In genomic region chr16:17168049-17168448, GRCm38 (mm10) we compare ENCODE assay signal across 28 mouse cellular contexts. TPM values are rescaled to one million over a fixed set of nuclear protein-coding genes. Genes with fewer than 3 reads are reported as not detected.
A peak's percentile ranks its signal among the peaks of the same experiment; 100 is the strongest.
DNase-seq lines count a peak whose midpoint lies in the region; ATAC-seq and TF ChIP-seq lines count a peak whose summit lies in the region.
"Had no signal": no experiment of that assay in that cellular context is flagged by ENCODE, and none has a peak within 500 bp of the region (broad histone marks: within the 10 kb centered on the region; RNA-seq: fewer than 3 reads in every experiment).

No protein-coding gene starts in this region.

- H3K9ac ChIP-seq in intestine, embryonic 16.5 days (ENCODE audit: low read depth, low read length), result no peak overlapping the region
- no peak overlapping the region for H3K9ac ChIP-seq in intestine, embryonic 15.5 days
- no peak overlapping the region for H3K9ac ChIP-seq in lung, embryonic 16.5 days (ENCODE audit: low read length)
- H3K9ac ChIP-seq in stomach, postnatal 0 days (ENCODE audit: low read length), result no peak overlapping the region
- H3K9ac ChIP-seq: embryonic facial prominence, embryonic 13.5 days; forebrain, embryonic 12.5 days; forebrain, embryonic 15.5 days; heart, embryonic 12.5 days; heart, embryonic 15.5 days; hindbrain, embryonic 13.5 days had no signal

- no peak for ATAC-seq in intestine, embryonic 16.5 days
- ATAC-seq in intestine, embryonic 15.5 days, result no peak
- peak; percentile 76; the same call in 1 of the 2 replicates for ATAC-seq in lung, embryonic 16.5 days (ENCODE audit: low read depth)
- ATAC-seq in stomach, postnatal 0 days (ENCODE audit: low FRiP score, low TSS enrichment), result no peak; the same call in 1 of the 2 replicates
- ATAC-seq: activated CD4-positive, CD25-positive, alpha-beta regulatory T cell, adult 4 months; forebrain, embryonic 15.5 days had no signal

- no peak overlapping the region for H3K4me2 ChIP-seq in intestine, embryonic 16.5 days (ENCODE audit: low read depth, low read length)
- no peak overlapping the region for H3K4me2 ChIP-seq in intestine, embryonic 15.5 days (replicated peaks)
- H3K4me2 ChIP-seq in lung, embryonic 16.5 days (ENCODE audit: low read depth, low read length), result no peak overlapping the region
- no peak overlapping the region for H3K4me2 ChIP-seq in stomach, postnatal 0 days (replicated peaks; ENCODE audit: low read depth)
- H3K4me2 ChIP-seq: embryonic facial prominence, embryonic 13.5 days; forebrain, embryonic 12.5 days; forebrain, embryonic 15.5 days; heart, embryonic 12.5 days; heart, embryonic 15.5 days; hindbrain, embryonic 13.5 days had no signal

- H3K27me3 ChIP-seq in intestine, embryonic 16.5 days (replicated peaks; ENCODE audit: control insufficient read depth, insufficient read depth, low read length), result no peaks in the 10 kb centered on the region
- H3K27me3 ChIP-seq in intestine, embryonic 15.5 days (replicated peaks), result no peaks in the 10 kb centered on the region
- no peaks in the 10 kb centered on the region for H3K27me3 ChIP-seq in lung, embryonic 16.5 days (ENCODE audit: control insufficient read depth, insufficient read depth, low read depth, low read length)
- H3K27me3 ChIP-seq in stomach, postnatal 0 days (ENCODE audit: control insufficient read depth, insufficient read depth, low read length), result no peaks in the 10 kb centered on the region
- H3K27me3 ChIP-seq: embryonic facial prominence, embryonic 13.5 days; forebrain, embryonic 12.5 days; forebrain, embryonic 15.5 days; heart, embryonic 12.5 days; heart, embryonic 15.5 days; hindbrain, embryonic 13.5 days had no signal

- peaks cover 12% of the 10 kb centered on the region for H3K36me3 ChIP-seq in intestine, embryonic 16.5 days (ENCODE audit: control insufficient read depth, insufficient read depth, low read length)
- peaks cover 18% of the 10 kb centered on the region for H3K36me3 ChIP-seq in intestine, embryonic 15.5 days
- peaks cover 26% of the 10 kb centered on the region for H3K36me3 ChIP-seq in lung, embryonic 16.5 days (ENCODE audit: control insufficient read depth, insufficient read depth, low read length)
- peaks cover 4% of the 10 kb centered on the region; the same call in 1 of the 2 replicates for H3K36me3 ChIP-seq in stomach, postnatal 0 days (ENCODE audit: control insufficient read depth, insufficient read depth, low read length)

- peaks cover 12% of the 10 kb centered on the region for H3K4me1 ChIP-seq in intestine, embryonic 16.5 days (ENCODE audit: control insufficient read depth, insufficient read depth, low read length)
- no peaks in the 10 kb centered on the region for H3K4me1 ChIP-seq in intestine, embryonic 15.5 days (replicated peaks)
- 0 out of 2 replicates have a peak, but pooled peaks cover 3% of the 10 kb centered on the region for H3K4me1 ChIP-seq in lung, embryonic 16.5 days (replicated peaks; ENCODE audit: control insufficient read depth, insufficient read depth, low read length)
- no peaks in the 10 kb centered on the region for H3K4me1 ChIP-seq in stomach, postnatal 0 days (replicated peaks; ENCODE audit: control insufficient read depth, insufficient read depth)
- H3K4me1 ChIP-seq: embryonic facial prominence, embryonic 10.5 days; embryonic facial prominence, embryonic 13.5 days; forebrain, embryonic 12.5 days; forebrain, embryonic 15.5 days; heart, embryonic 12.5 days; heart, embryonic 15.5 days; hindbrain, embryonic 10.5 days; hindbrain, embryonic 13.5 days had no signal

- DNase-seq in lung, postnatal 10 days, result no peak
- peak; percentile 10 for DNase-seq in lung, postnatal 14 days
- peak; percentile 45 for DNase-seq in stomach, postnatal 0 days (ENCODE audit: low spot score)
- DNase-seq in urinary bladder, postnatal 25 days (ENCODE audit: low spot score), result no peak
- no peak for DNase-seq in adrenal gland, adult 8-10 months
- DNase-seq: adrenal gland, postnatal 10 days; cerebellum, adult 11-12 months; cerebellum, adult 8-10 months; cerebellum, postnatal 10 days; cerebellum, postnatal 36 days; embryo, embryonic 11 days; gastrocnemius, postnatal 25 days; heart, adult 18-20 months; heart, postnatal 10 days; heart, postnatal 36 days had no signal

- WGBS in intestine, embryonic 16.5 days, result 72% methylated on average over 5 of the region's 5 CpGs
- 79% methylated on average over 5 of the region's 5 CpGs for WGBS in intestine, embryonic 15.5 days
- 57% methylated on average over 5 of the region's 5 CpGs for WGBS in lung, embryonic 16.5 days
- 65% methylated on average over 5 of the region's 5 CpGs for WGBS in stomach, postnatal 0 days

- no peaks in the 10 kb centered on the region for H3K9me3 ChIP-seq in intestine, embryonic 16.5 days (ENCODE audit: control insufficient read depth, low read length)
- H3K9me3 ChIP-seq in intestine, embryonic 15.5 days, result no peaks in the 10 kb centered on the region
- H3K9me3 ChIP-seq in lung, embryonic 16.5 days (ENCODE audit: control insufficient read depth, low read length), result no peaks in the 10 kb centered on the region
- no peaks in the 10 kb centered on the region for H3K9me3 ChIP-seq in stomach, postnatal 0 days (ENCODE audit: control insufficient read depth, low read length)
- H3K9me3 ChIP-seq: embryonic facial prominence, embryonic 10.5 days; embryonic facial prominence, embryonic 13.5 days; forebrain, embryonic 12.5 days; forebrain, embryonic 15.5 days; heart, embryonic 12.5 days; heart, embryonic 15.5 days; hindbrain, embryonic 10.5 days; hindbrain, embryonic 13.5 days had no signal

- no peak overlapping the region for H3K4me3 ChIP-seq in intestine, embryonic 16.5 days (ENCODE audit: low read length)
- H3K4me3 ChIP-seq in intestine, embryonic 15.5 days (replicated peaks), result no peak overlapping the region
- H3K4me3 ChIP-seq in lung, embryonic 16.5 days (ENCODE audit: low read length), result no peak overlapping the region
- H3K4me3 ChIP-seq in stomach, postnatal 0 days (ENCODE audit: low read depth, low read length), result no peak overlapping the region
- H3K4me3 ChIP-seq: embryonic facial prominence, embryonic 10.5 days; embryonic facial prominence, embryonic 13.5 days; erythroblast, embryonic 14.5 days; forebrain, embryonic 12.5 days; forebrain, embryonic 15.5 days; heart, embryonic 12.5 days; heart, embryonic 15.5 days; hindbrain, embryonic 10.5 days; hindbrain, embryonic 13.5 days had no signal

- TF ChIP-seq CTCF in stomach, postnatal 0 days (IDR thresholded peaks at IDR 0.05; ENCODE audit: low read depth), result no peak

- peak overlapping the region; percentile 78; the same call in 1 of the 2 replicates for H3K27ac ChIP-seq in intestine, embryonic 16.5 days (ENCODE audit: low read length)
- no peak overlapping the region for H3K27ac ChIP-seq in intestine, embryonic 15.5 days
- peak overlapping the region; percentile 41; the same call in 1 of the 2 replicates for H3K27ac ChIP-seq in lung, embryonic 16.5 days (ENCODE audit: low read length)
- H3K27ac ChIP-seq in stomach, postnatal 0 days (replicated peaks), result peak overlapping the region; percentile 35; the same call in 1 of the 2 replicates
- H3K27ac ChIP-seq: embryonic facial prominence, embryonic 10.5 days; embryonic facial prominence, embryonic 13.5 days; forebrain, embryonic 12.5 days; forebrain, embryonic 15.5 days; heart, embryonic 15.5 days; hindbrain, embryonic 10.5 days; hindbrain, embryonic 13.5 days had no signal

- no peak for TF ChIP-seq EP300 in stomach, postnatal 0 days (optimal IDR thresholded peaks at IDR 0.05)

RNA-seq across cellular contexts. Expression of gene Ccdc116, which starts 21.0 kb away (rescaled TPM):
- 3.0 and 3.1 TPM in 2 replicates for polyA plus RNA-seq in intestine, embryonic 16.5 days (2015; fragmentation: Nextera tagmentation; extraction: Ambion mirVana)
- 1.9 and 2.3 TPM in 2 replicates for polyA plus RNA-seq in intestine, embryonic 15.5 days (2015; fragmentation: Nextera tagmentation; extraction: Ambion mirVana)
- polyA plus RNA-seq in lung, embryonic 16.5 days (2015; fragmentation: Nextera tagmentation; extraction: Ambion mirVana), result 0.20 and 0.44 TPM in 2 replicates
- 1.8 and 2.1 TPM in 2 replicates for polyA plus RNA-seq in stomach, postnatal 0 days (2015; fragmentation: Nextera tagmentation; extraction: Ambion mirVana)
- total RNA-seq in adrenal gland, adult 8-10 months (2022), result under 1 TPM; 0.35 to 0.66 (median 0.47) TPM
- total RNA-seq: heart, postnatal 36 days had no signal

RNA-seq across cellular contexts. Expression of gene Ydjc, which starts 23.6 kb away (rescaled TPM):
- polyA plus RNA-seq in intestine, embryonic 16.5 days (2015; fragmentation: Nextera tagmentation; extraction: Ambion mirVana), result 41.0 and 41.5 TPM in 2 replicates
- 33.5 and 35.1 TPM in 2 replicates for polyA plus RNA-seq in intestine, embryonic 15.5 days (2015; fragmentation: Nextera tagmentation; extraction: Ambion mirVana)
- 6.1 and 6.2 TPM in 2 replicates for polyA plus RNA-seq in lung, embryonic 16.5 days (2015; fragmentation: Nextera tagmentation; extraction: Ambion mirVana)
- 19.8 and 21.3 TPM in 2 replicates for polyA plus RNA-seq in stomach, postnatal 0 days (2015; fragmentation: Nextera tagmentation; extraction: Ambion mirVana)
- 10 to 100 TPM in 2 of 4 experiments, 1 to 10 TPM in 2; 7.3 to 16.8 (median 9.7) TPM for total RNA-seq in adrenal gland, adult 8-10 months (2022)

RNA-seq across cellular contexts. Expression of gene Ube2l3, which starts 34.4 kb away (rescaled TPM):
- polyA plus RNA-seq in intestine, embryonic 16.5 days (2015; fragmentation: Nextera tagmentation; extraction: Ambion mirVana), result 358 and 374 TPM in 2 replicates
- polyA plus RNA-seq in intestine, embryonic 15.5 days (2015; fragmentation: Nextera tagmentation; extraction: Ambion mirVana), result 352 and 386 TPM in 2 replicates
- polyA plus RNA-seq in lung, embryonic 16.5 days (2015; fragmentation: Nextera tagmentation; extraction: Ambion mirVana), result 330 and 339 TPM in 2 replicates
- 276 and 278 TPM in 2 replicates for polyA plus RNA-seq in stomach, postnatal 0 days (2015; fragmentation: Nextera tagmentation; extraction: Ambion mirVana)
- 100 to 1,000 TPM; 162 to 223 (median 198) TPM for total RNA-seq in adrenal gland, adult 8-10 months (2022)

RNA-seq across cellular contexts. Expression of gene Sdf2l1, which starts 35.9 kb away (rescaled TPM):
- polyA plus RNA-seq in intestine, embryonic 16.5 days (2015; fragmentation: Nextera tagmentation; extraction: Ambion mirVana), result 173 and 203 TPM in 2 replicates
- polyA plus RNA-seq in intestine, embryonic 15.5 days (2015; fragmentation: Nextera tagmentation; extraction: Ambion mirVana), result 134 and 192 TPM in 2 replicates
- polyA plus RNA-seq in lung, embryonic 16.5 days (2015; fragmentation: Nextera tagmentation; extraction: Ambion mirVana), result 85.6 and 88.8 TPM in 2 replicates
- polyA plus RNA-seq in stomach, postnatal 0 days (2015; fragmentation: Nextera tagmentation; extraction: Ambion mirVana), result 170 and 176 TPM in 2 replicates
- 10 to 100 TPM; 25.5 to 54.1 (median 34.4) TPM for total RNA-seq in adrenal gland, adult 8-10 months (2022)

RNA-seq across cellular contexts. Expression of gene Rimbp3, which starts 40.4 kb away (rescaled TPM):
- polyA plus RNA-seq in intestine, embryonic 16.5 days (2015; fragmentation: Nextera tagmentation; extraction: Ambion mirVana), result 0.48 and 0.49 TPM in 2 replicates
- 0.57 and 0.67 TPM in 2 replicates for polyA plus RNA-seq in intestine, embryonic 15.5 days (2015; fragmentation: Nextera tagmentation; extraction: Ambion mirVana)
- 0.16 and 0.20 TPM in 2 replicates for polyA plus RNA-seq in lung, embryonic 16.5 days (2015; fragmentation: Nextera tagmentation; extraction: Ambion mirVana)
- 0.18 TPM in 2 replicates for polyA plus RNA-seq in stomach, postnatal 0 days (2015; fragmentation: Nextera tagmentation; extraction: Ambion mirVana)
- under 1 TPM in 2 of 4 experiments, not detected in 2; 0.09 to 0.14 TPM for total RNA-seq in adrenal gland, adult 8-10 months (2022)
- total RNA-seq: gastrocnemius, postnatal 25 days had no signal
- polyA plus RNA-seq: activated CD4-positive, CD25-positive, alpha-beta regulatory T cell, adult 4 months; erythroblast, embryonic 14.5 days had no signal

Comparison
In these comparisons a context has a peak if more than half of its experiments do, and no peak if none do; other contexts are left out.
1. DNase-seq: peak in lung, postnatal 14 days (single experiment) and stomach, postnatal 0 days (single experiment); none in lung, postnatal 10 days (single experiment), urinary bladder, postnatal 25 days (single experiment) and adrenal gland, adult 8-10 months (single experiment).